Mouse (Mus musculus) intestine, embryonic 15.5 days (tissue): ENCODE measurements at regions not wholly inside any gene's neighbourhood (a gene's known extent, or its start where the extent isn't known, plus 50 kb on each side); places are given as distances from the start of the nearest gene placed in this dataset.

Source experiments
- ATAC-seq: fragments of 200-750 bp; cut with Nextera tagmentation; 2 replicates; pipeline ENCODE4 v1.8.0; 2017; ENCODE audit warnings: moderate TSS enrichment, moderate library complexity
- H3K27ac ChIP-seq: fragments of 300-500 bp; sonication (generic); 2 replicates; pipeline ENCODE4 v1.5.1; 2015; ENCODE audit warnings: mild to moderate bottlenecking, inconsistent platforms
- H3K27me3 ChIP-seq: fragments of 300-500 bp; sonication (generic); replicated peaks from 2 replicates; pipeline ENCODE4 v1.6.1; 2015; ENCODE audit warnings: inconsistent platforms
- H3K36me3 ChIP-seq: fragments of 300-500 bp; sonication (generic); 2 replicates; pipeline ENCODE4 v1.6.1; 2015; ENCODE audit warnings: inconsistent platforms
- H3K4me1 ChIP-seq: fragments of 300-500 bp; sonication (generic); replicated peaks from 2 replicates; pipeline ENCODE4 v1.6.1; 2015; ENCODE audit warnings: inconsistent platforms
- H3K4me2 ChIP-seq: fragments of 300-500 bp; sonication (generic); replicated peaks from 2 replicates; pipeline ENCODE4 v1.6.1; 2015; ENCODE audit warnings: mild to moderate bottlenecking, inconsistent platforms
- H3K4me3 ChIP-seq: fragments of 300-500 bp; sonication (generic); replicated peaks from 2 replicates; pipeline ENCODE4 v1.5.1; 2015; ENCODE audit warnings: inconsistent platforms
- H3K9ac ChIP-seq: fragments of 300-500 bp; sonication (generic); 2 replicates; pipeline ENCODE4 v1.6.1; 2015; ENCODE audit warnings: inconsistent platforms
- H3K9me3 ChIP-seq: fragments of 300-500 bp; sonication (generic); 2 replicates; pipeline ENCODE4 v1.6.1; 2016; ENCODE audit warnings: inconsistent platforms
- WGBS: fragments of 180-500 bp; shearing (Covaris S2); methylation state at CpG from one replicate; pipeline ENCODE4 v1.1.7; 2015; 5-methylcytosine and 5-hydroxymethylcytosine counted together

DNA sequence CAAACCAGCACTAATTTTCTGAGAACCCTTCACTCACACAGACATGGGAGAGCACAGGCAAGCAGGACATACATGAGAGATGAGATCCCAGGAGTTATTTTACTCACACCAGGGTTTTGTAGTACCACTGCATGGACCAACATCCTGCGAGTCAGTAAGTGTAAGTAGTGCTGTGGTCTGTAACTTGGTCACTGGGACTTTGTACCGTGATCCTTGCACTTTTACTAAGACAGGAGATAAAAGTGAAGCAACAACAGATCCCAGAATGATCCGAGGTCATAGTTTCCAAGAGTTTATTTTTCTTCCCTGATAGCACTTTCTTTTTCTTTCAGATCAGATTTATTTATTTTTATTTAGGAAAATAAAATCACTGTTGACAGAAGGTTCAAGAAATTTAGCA is 54.1 kb upstream of the Mtap start:
- no peak overlapping the region for H3K9ac ChIP-seq
- no peaks in the 10 kb centered on the region for H3K27me3 ChIP-seq
- no peaks in the 10 kb centered on the region for H3K36me3 ChIP-seq
- no peak overlapping the region for H3K4me3 ChIP-seq
- 52% methylated on average over 3 of the region's 3 CpGs for WGBS
- 0 out of 2 replicates have a peak, but pooled peaks have one; percentile 43 for ATAC-seq
- no peaks in the 10 kb centered on the region for H3K4me1 ChIP-seq
- no peak overlapping the region for H3K4me2 ChIP-seq
- H3K9me3 ChIP-seq = no peaks in the 10 kb centered on the region
- no peak overlapping the region for H3K27ac ChIP-seq

- no peak for ATAC-seq
- Histone ChIP-seq H3K9me3 (no peaks in the 10 kb centered on the region), H3K4me1 (no peaks in the 10 kb centered on the region), H3K4me3 (no peak overlapping the region), H3K4me2 (no peak overlapping the region), H3K36me3 (no peaks in the 10 kb centered on the region), H3K27me3 (no peaks in the 10 kb centered on the region), H3K27ac (no peak overlapping the region), H3K9ac (no peak overlapping the region)
- WGBS = 81% methylated on average over 9 of the region's 9 CpGs
Observed at GRCm38 (mm10) chr4:89078485-89078884, 58.4 kb upstream of the Mtap start.

DNA sequence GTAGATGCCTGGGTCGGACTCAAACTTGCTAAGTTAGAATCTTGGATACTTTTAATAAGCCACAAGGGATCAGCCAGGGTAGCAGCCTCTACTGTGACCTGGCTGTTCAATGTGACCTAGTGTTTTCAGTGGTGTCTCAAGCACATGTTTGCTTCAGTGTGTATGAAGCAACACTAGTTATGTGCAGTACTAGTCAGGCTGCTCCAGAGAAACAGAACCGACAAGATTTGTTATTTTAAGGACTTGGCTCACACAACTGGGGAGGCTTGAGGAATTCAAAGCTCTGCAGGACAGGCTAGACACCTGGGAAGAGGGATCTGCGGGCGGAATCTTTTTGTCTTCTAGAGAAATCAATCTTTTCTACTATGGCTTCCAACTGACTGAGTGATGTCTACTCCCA is 62.2 kb upstream of the Mtap start:
- no peak overlapping the region for H3K4me2 ChIP-seq
- no peak for ATAC-seq
- no peak overlapping the region for H3K9ac ChIP-seq
- H3K4me1 ChIP-seq = no peaks in the 10 kb centered on the region
- WGBS = 58% methylated on average over 4 of the region's 4 CpGs
- no peaks in the 10 kb centered on the region for H3K27me3 ChIP-seq
- no peak overlapping the region for H3K4me3 ChIP-seq
- no peaks in the 10 kb centered on the region for H3K36me3 ChIP-seq
- H3K9me3 ChIP-seq = no peaks in the 10 kb centered on the region
- H3K27ac ChIP-seq = no peak overlapping the region

DNA sequence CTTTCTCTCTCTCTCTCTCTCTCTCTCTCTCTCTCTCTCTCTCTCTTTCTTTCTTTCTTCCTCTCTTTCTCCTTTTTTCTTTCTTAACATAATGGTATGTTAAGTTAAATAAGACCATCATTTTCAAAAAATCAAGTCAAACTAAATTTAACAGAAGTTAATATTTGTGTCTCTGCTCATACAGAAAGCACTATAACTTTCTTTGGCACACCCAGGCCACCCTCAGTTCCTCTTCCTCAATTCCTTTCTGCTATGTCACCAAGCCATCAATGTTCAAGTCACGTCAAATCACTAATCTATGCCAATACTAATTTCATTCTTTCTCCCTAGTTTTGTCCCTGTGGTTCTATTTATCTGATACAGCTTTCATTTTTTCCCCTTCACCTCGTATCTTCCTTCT is 66.5 kb upstream of the Mtap start:
- Histone ChIP-seq H3K27ac (no peak overlapping the region), H3K9ac (no peak overlapping the region), H3K4me3 (no peak overlapping the region), H3K9me3 (no peaks in the 10 kb centered on the region), H3K4me1 (no peaks in the 10 kb centered on the region), H3K36me3 (no peaks in the 10 kb centered on the region), H3K4me2 (no peak overlapping the region), H3K27me3 (no peaks in the 10 kb centered on the region)
- no peak for ATAC-seq
- WGBS = 73% methylated on average over 2 of the region's 2 CpGs

DNA sequence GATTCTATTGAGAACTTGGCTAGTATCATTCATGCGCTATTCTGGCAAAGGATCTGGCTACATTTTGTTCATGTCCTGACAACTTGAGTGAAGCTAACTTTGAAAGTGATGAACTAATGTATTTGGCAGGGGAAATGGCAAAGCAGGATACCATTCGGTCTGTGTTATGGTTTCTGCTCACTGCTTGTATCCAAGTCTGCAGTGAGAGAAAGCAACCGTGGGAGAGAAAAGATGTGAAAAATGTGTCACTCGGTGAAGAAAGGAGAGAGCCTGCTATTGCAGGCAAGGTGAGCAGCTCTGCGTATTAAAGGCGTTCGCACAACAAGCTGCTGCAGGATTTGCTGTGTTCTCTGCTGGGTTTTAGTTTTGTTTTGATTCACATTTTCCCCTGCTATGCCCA is 72.5 kb upstream of the Mtap start:
- H3K27me3 ChIP-seq = no peaks in the 10 kb centered on the region
- H3K9me3 ChIP-seq = no peaks in the 10 kb centered on the region
- no peak overlapping the region for H3K27ac ChIP-seq
- ATAC-seq = no peak
- no peaks in the 10 kb centered on the region for H3K4me1 ChIP-seq
- no peaks in the 10 kb centered on the region for H3K36me3 ChIP-seq
- 88% methylated on average over 7 of the region's 7 CpGs for WGBS
- H3K9ac ChIP-seq = no peak overlapping the region
- no peak overlapping the region for H3K4me3 ChIP-seq
- no peak overlapping the region for H3K4me2 ChIP-seq

DNA sequence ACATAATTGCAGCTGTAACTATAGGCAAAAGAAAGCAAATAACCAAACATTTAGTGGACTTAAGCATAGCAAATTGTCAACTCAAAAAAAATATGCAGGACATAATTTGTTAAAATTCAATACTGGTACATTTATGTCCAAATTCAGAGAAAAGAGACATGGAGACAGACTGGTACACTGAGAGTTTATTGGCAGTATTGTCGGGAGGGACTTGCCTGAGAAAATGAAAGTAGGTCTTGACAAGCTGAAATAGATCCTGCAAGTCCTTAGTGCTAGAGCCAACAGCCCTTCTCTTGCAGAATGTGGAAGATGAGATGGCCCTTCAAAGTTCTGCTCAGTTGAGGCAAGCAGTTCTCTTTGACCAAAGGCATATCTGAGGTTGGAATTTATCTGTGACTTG is 74.5 kb upstream of the Mtap start:
- Histone ChIP-seq H3K9me3 (no peaks in the 10 kb centered on the region), H3K4me3 (no peak overlapping the region), H3K36me3 (no peaks in the 10 kb centered on the region), H3K27me3 (no peaks in the 10 kb centered on the region), H3K4me2 (no peak overlapping the region), H3K9ac (no peak overlapping the region), H3K27ac (no peak overlapping the region), H3K4me1 (no peaks in the 10 kb centered on the region)
- 63% methylated on average over 1 of the region's 1 CpGs for WGBS
- no peak for ATAC-seq

DNA sequence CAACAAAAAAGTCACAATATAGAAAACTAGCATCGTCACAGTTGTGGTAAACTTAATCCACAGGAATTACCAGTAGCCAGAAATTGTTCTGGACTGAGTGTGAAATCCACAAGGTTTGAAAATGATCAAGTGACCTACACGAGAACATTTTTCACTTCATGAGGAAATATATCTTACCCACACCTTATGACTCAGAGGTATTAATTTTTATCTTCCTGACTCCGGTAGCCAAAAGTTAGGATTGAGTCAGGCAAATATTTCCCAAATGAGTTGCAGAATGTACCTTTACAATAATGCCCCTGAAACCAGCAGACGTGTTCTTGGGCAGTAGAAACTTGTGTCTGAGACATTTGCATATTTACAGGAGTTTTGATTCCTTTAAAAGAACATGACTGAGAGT is 75.3 kb upstream of the Mtap start:
- Histone ChIP-seq H3K4me1 (no peaks in the 10 kb centered on the region), H3K4me2 (no peak overlapping the region), H3K9ac (no peak overlapping the region), H3K27ac (no peak overlapping the region), H3K4me3 (no peak overlapping the region), H3K9me3 (no peaks in the 10 kb centered on the region), H3K27me3 (no peaks in the 10 kb centered on the region), H3K36me3 (no peaks in the 10 kb centered on the region)
- ATAC-seq = no peak
- 86% methylated on average over 4 of the region's 4 CpGs for WGBS

DNA sequence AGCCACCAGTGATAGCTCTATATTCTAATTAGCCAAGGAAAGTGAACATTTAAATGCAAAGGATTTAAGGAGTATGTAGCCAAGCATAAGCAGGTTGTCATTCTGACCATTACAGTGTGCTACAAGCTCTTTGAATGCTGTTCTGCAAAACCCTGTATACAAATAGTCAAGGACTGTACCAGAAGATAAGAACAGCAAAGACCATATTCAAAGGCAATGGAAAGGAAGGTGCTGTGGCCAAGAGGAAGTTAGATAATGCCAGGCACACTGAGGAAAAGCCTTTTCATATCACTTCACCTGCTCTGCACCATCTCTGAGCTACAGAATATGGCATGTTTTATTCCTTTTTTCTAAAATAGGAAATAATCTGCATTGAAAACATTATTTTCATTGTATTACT is 79.3 kb upstream of the Mtap start:
- H3K9me3 ChIP-seq = no peaks in the 10 kb centered on the region
- no peak for ATAC-seq
- no peak overlapping the region for H3K27ac ChIP-seq
- no peaks in the 10 kb centered on the region for H3K4me1 ChIP-seq
- H3K4me2 ChIP-seq = no peak overlapping the region
- H3K27me3 ChIP-seq = no peaks in the 10 kb centered on the region
- no peak overlapping the region for H3K4me3 ChIP-seq
- H3K36me3 ChIP-seq = no peaks in the 10 kb centered on the region
- no peak overlapping the region for H3K9ac ChIP-seq

GRCm38 (mm10) chr4:89057135-89057534 is 79.8 kb upstream of the Mtap start:
- Histone ChIP-seq H3K4me2 (no peak overlapping the region), H3K27ac (no peak overlapping the region), H3K4me3 (no peak overlapping the region), H3K4me1 (no peaks in the 10 kb centered on the region), H3K27me3 (no peaks in the 10 kb centered on the region), H3K9me3 (no peaks in the 10 kb centered on the region), H3K9ac (no peak overlapping the region), H3K36me3 (no peaks in the 10 kb centered on the region)
- WGBS = 76% methylated on average over 1 of the region's 1 CpGs
- ATAC-seq = no peak

DNA sequence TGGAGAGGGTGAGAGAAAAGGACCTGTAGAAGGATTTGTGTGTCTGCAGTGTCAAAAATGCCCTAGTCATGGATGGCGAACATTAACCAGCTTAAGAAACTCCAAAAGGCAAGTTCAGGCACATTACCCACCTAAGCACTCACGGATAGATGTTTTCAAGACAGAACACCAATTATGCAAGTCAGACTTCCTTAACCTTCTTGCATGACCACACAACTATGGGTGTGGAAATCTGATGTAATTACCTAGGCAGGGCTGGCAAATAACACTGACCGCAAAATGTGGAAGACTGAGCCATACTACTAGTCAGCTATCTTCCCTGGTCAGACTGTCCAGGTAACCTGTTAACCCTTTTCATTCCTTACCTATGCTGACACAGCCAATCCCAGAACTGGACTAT is 81.0 kb upstream of the Mtap start:
- no peak overlapping the region for H3K9ac ChIP-seq
- no peaks in the 10 kb centered on the region for H3K9me3 ChIP-seq
- H3K36me3 ChIP-seq = no peaks in the 10 kb centered on the region
- no peak overlapping the region for H3K27ac ChIP-seq
- no peaks in the 10 kb centered on the region for H3K4me1 ChIP-seq
- ATAC-seq = no peak
- WGBS = 80% methylated on average over 3 of the region's 3 CpGs
- H3K27me3 ChIP-seq = no peaks in the 10 kb centered on the region
- no peak overlapping the region for H3K4me2 ChIP-seq
- no peak overlapping the region for H3K4me3 ChIP-seq

DNA sequence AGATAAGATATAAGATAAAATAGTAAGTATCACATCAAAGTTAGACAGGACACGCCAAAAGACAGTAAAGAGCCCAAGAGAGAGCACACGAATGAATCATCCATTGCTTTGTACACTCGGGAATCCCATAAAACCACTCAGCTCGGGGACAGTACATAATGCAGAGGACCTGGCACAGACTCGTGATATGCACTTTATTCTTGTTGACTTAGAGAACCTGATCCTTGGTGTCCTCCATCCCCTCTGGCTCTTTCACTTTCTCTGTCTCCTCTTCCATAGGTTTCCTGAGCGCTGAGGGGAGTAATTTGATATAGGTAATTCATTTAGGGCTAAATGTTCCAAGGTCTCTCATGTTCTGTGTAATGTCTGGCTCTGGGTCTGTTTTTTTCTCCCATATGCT is 83.3 kb upstream of the Mtap start:
- Histone ChIP-seq H3K9ac (no peak overlapping the region), H3K4me1 (no peaks in the 10 kb centered on the region), H3K36me3 (no peaks in the 10 kb centered on the region), H3K27ac (no peak overlapping the region), H3K9me3 (no peaks in the 10 kb centered on the region), H3K4me3 (no peak overlapping the region), H3K27me3 (no peaks in the 10 kb centered on the region), H3K4me2 (no peak overlapping the region)
- ATAC-seq = no peak
- 47% methylated on average over 6 of the region's 6 CpGs for WGBS

GRCm38 (mm10) chr4:89051897-89052296 is 85.0 kb upstream of the Mtap start:
- Histone ChIP-seq H3K27me3 (no peaks in the 10 kb centered on the region), H3K4me1 (no peaks in the 10 kb centered on the region), H3K4me2 (no peak overlapping the region), H3K9ac (no peak overlapping the region), H3K4me3 (no peak overlapping the region), H3K27ac (no peak overlapping the region), H3K36me3 (no peaks in the 10 kb centered on the region), H3K9me3 (no peaks in the 10 kb centered on the region)
- WGBS = 69% methylated on average over 5 of the region's 5 CpGs
- ATAC-seq = no peak

- no peak overlapping the region for H3K4me2 ChIP-seq
- H3K27me3 ChIP-seq = no peaks in the 10 kb centered on the region
- no peak overlapping the region for H3K27ac ChIP-seq
- H3K9ac ChIP-seq = no peak overlapping the region
- 78% methylated on average over 4 of the region's 4 CpGs for WGBS
- no peaks in the 10 kb centered on the region for H3K36me3 ChIP-seq
- H3K9me3 ChIP-seq = no peaks in the 10 kb centered on the region
- H3K4me1 ChIP-seq = no peaks in the 10 kb centered on the region
- no peak overlapping the region for H3K4me3 ChIP-seq
- ATAC-seq = no peak
Observed at GRCm38 (mm10) chr4:89050551-89051199, 86.2 kb upstream of the Mtap start.
